Mouse (Mus musculus): ENCODE results near the gene Sh2d1b2.
A peak's percentile ranks its signal among the peaks of the same experiment; 100 is the strongest.
"Not testable (repeated sequence)": the region's sequence is repeated elsewhere in the genome, so short reads cannot be mapped to it uniquely, and the experiment has no call there.

Gene Sh2d1b2

GRCm38 (mm10) chr1:170232688-170233087, at the start of gene Sh2d1b2:
Sh2d1b2 (plus strand) TSS chr1:170232749.
- not testable (repeated sequence) for DNase-seq (ENCODE audit: low read depth, low spot score)

- DNase-seq (ENCODE audit: low read depth, low spot score): no peak
These were observed 47.4 kb upstream of the Sh2d1b2 start for GRCm38 (mm10) chr1:170185137-170185536.

GRCm38 (mm10) chr1:170186531-170186930, 46.0 kb upstream of the Sh2d1b2 start:
- peak; percentile 84 for DNase-seq (ENCODE audit: low read depth, low spot score)

- peak; percentile 82 for DNase-seq (ENCODE audit: low read depth, low spot score)
These were observed 43.9 kb upstream of the Sh2d1b2 start for GRCm38 (mm10) chr1:170188601-170189000.

GRCm38 (mm10) chr1:170190225-170190624, 42.3 kb upstream of the Sh2d1b2 start:
- DNase-seq (ENCODE audit: low read depth, low spot score): no peak

- DNase-seq (ENCODE audit: low read depth, low spot score): no peak
These were observed 40.6 kb upstream of the Sh2d1b2 start for GRCm38 (mm10) chr1:170191925-170192324.

GRCm38 (mm10) chr1:170196211-170196610, 36.3 kb upstream of the Sh2d1b2 start:
- DNase-seq (ENCODE audit: low read depth, low spot score): no peak

GRCm38 (mm10) chr1:170200379-170200778, 32.2 kb upstream of the Sh2d1b2 start:
- DNase-seq (ENCODE audit: low read depth, low spot score): peak; percentile 61

- DNase-seq (ENCODE audit: low read depth, low spot score): no peak
These were observed 26.2 kb upstream of the Sh2d1b2 start for GRCm38 (mm10) chr1:170206395-170206794.

- DNase-seq (ENCODE audit: low read depth, low spot score): no peak
These were observed 19.2 kb upstream of the Sh2d1b2 start for GRCm38 (mm10) chr1:170213181-170213879.

GRCm38 (mm10) chr1:170214383-170214756, 18.2 kb upstream of the Sh2d1b2 start:
- DNase-seq (ENCODE audit: low read depth, low spot score): peak; percentile 12

GRCm38 (mm10) chr1:170214757-170215522, 17.6 kb upstream of the Sh2d1b2 start, which contains the start of gene Uhmk1:
Uhmk1 (minus strand) TSS chr1:170215397.
- DNase-seq (ENCODE audit: low read depth, low spot score): peak; percentile 96

- DNase-seq (ENCODE audit: low read depth, low spot score): no peak
These were observed 17.0 kb upstream of the Sh2d1b2 start for GRCm38 (mm10) chr1:170215590-170215989.

GRCm38 (mm10) chr1:170218091-170218884, 14.3 kb upstream of the Sh2d1b2 start:
- peak; percentile 63 for DNase-seq (ENCODE audit: low read depth, low spot score)

GRCm38 (mm10) chr1:170220351-170220750, 12.2 kb upstream of the Sh2d1b2 start:
- no peak for DNase-seq (ENCODE audit: low read depth, low spot score)

- no peak for DNase-seq (ENCODE audit: low read depth, low spot score)
These were observed 9.3 kb upstream of the Sh2d1b2 start for GRCm38 (mm10) chr1:170223276-170223675.

GRCm38 (mm10) chr1:170245016-170245415, 12.5 kb downstream of the Sh2d1b2 start:
- peak; percentile 50 for DNase-seq (ENCODE audit: low read depth, low spot score)

GRCm38 (mm10) chr1:170254893-170255559, 22.5 kb downstream of the Sh2d1b2 start:
- no peak for DNase-seq (ENCODE audit: low read depth, low spot score)

- DNase-seq (ENCODE audit: low read depth, low spot score): peak; percentile 97
These were observed 23.0 kb downstream of the Sh2d1b2 start for GRCm38 (mm10) chr1:170255560-170255910.

GRCm38 (mm10) chr1:170270281-170270680, 37.7 kb downstream of the Sh2d1b2 start:
- DNase-seq (ENCODE audit: low read depth, low spot score): no peak

- DNase-seq (ENCODE audit: low read depth, low spot score): no peak
These were observed 38.1 kb downstream of the Sh2d1b2 start for GRCm38 (mm10) chr1:170270696-170271095.

- no peak for DNase-seq (ENCODE audit: low read depth, low spot score)
These were observed 40.7 kb downstream of the Sh2d1b2 start for GRCm38 (mm10) chr1:170273252-170273651.

Measured in brain, adult 2 months (tissue).